Mouse (Mus musculus): Measurements from ENCODE around the gene Mtx2.

GRCm38 (mm10) chr2:74899973-74900372 is 74.4 kb downstream of the Mtx2 start:
- TF ChIP-seq CTCF (IDR thresholded peaks at IDR 0.05; ENCODE audit: low read depth, low read length) = no peak
- no peak for TF ChIP-seq TAL1 (conservative IDR thresholded peaks at IDR 0.05; ENCODE audit: low read depth, low read length)
- TF ChIP-seq GATA1 (IDR thresholded peaks at IDR 0.05; ENCODE audit: borderline replicate concordance, low read length) = no peak
- no peak for TF ChIP-seq POLR2AphosphoS5 (IDR thresholded peaks at IDR 0.05; ENCODE audit: insufficient replicate concordance, low read depth, low read length)
- TF ChIP-seq GATA2 (IDR thresholded peaks at IDR 0.05; ENCODE audit: borderline replicate concordance, low read depth, low read length) = no peak

All from G1E (cell line).